Mouse (Mus musculus): Measurements from ENCODE around the gene Dclk3. TPM values are rescaled to one million over a fixed set of nuclear protein-coding genes. Genes with fewer than 3 reads are reported as not detected.

Dclk3 gene
- polyA plus RNA-seq, 1 experiment: 0.27 TPM

DNA sequence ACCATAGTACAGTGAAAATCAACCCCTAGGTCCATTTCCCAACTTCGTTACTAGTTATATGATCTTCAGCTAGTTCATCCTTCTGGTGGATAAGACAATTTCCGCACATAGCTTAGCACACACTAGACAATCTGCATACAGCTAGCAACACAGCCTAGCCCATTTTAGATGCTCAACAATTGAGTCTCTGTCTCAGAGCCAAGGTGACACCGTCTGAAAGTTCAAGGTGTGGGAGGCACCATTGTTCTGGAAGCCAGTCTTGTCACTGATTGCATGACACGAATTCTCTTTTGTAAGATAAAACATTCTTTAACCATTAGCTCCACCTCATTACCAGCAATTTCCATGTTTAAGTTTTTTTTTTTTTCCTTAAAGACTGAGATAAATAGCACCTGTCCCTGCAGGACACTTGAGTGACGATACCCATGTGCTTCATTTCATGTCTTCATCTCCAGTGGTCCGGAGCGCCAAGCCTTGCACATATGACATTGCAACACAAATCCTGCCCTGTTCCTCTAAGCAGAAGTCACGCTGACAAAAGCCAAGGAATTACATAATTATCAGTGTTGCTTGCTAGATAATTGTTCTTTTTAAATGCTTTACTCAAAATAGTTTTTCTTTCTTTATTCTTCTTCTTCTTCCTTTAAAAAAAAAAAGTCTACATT lies 10.1 kb upstream of the Dclk3 start:
- Histone ChIP-seq H3K27me3 (ENCODE audit: control insufficient read depth, insufficient read depth, low read length, poor library complexity, severe bottlenecking) (no peaks in the 10 kb centered on the region), H3K27ac (ENCODE audit: insufficient read depth, low read length) (no peak overlapping the region), H3K9me3 (replicated peaks; ENCODE audit: control insufficient read depth, insufficient read depth, low read length, poor library complexity, severe bottlenecking) (no peaks in the 10 kb centered on the region), H3K4me3 (ENCODE audit: low read depth, low read length) (no peak overlapping the region), H3K36me3 (ENCODE audit: control insufficient read depth, insufficient read depth, low read length, poor library complexity, severe bottlenecking) (no peaks in the 10 kb centered on the region), H3K4me1 (ENCODE audit: control insufficient read depth, insufficient read depth, low read length) (no peaks in the 10 kb centered on the region), H3K9ac (ENCODE audit: low read depth, poor library complexity, severe bottlenecking) (no peak overlapping the region)
- no peak for TF ChIP-seq CTCF (IDR thresholded peaks at IDR 0.05; ENCODE audit: low read depth, low read length)

- no peaks in the 10 kb centered on the region for H3K27me3 ChIP-seq (ENCODE audit: control insufficient read depth, insufficient read depth, low read length, poor library complexity, severe bottlenecking)
- TF ChIP-seq EP300 (IDR thresholded peaks at IDR 0.05; ENCODE audit: insufficient read depth, low read depth, low read length) (no peak), CTCF (IDR thresholded peaks at IDR 0.05; ENCODE audit: low read depth, low read length) (no peak), POLR2A (IDR thresholded peaks at IDR 0.05; ENCODE audit: insufficient read depth, low read length) (no peak)
- H3K36me3 ChIP-seq (ENCODE audit: control insufficient read depth, insufficient read depth, low read length, poor library complexity, severe bottlenecking): no peaks in the 10 kb centered on the region
- no peaks in the 10 kb centered on the region for H3K4me1 ChIP-seq (ENCODE audit: control insufficient read depth, insufficient read depth, low read length)
- no peak overlapping the region for H3K9ac ChIP-seq (ENCODE audit: low read depth, poor library complexity, severe bottlenecking)
- no peaks in the 10 kb centered on the region for H3K9me3 ChIP-seq (replicated peaks; ENCODE audit: control insufficient read depth, insufficient read depth, low read length, poor library complexity, severe bottlenecking)
- no peak overlapping the region for H3K4me3 ChIP-seq (ENCODE audit: low read depth, low read length)
- H3K27ac ChIP-seq (ENCODE audit: insufficient read depth, low read length): no peak overlapping the region
Observed at GRCm38 (mm10) chr9:111429363-111429750, 9.5 kb upstream of the Dclk3 start.

GRCm38 (mm10) chr9:111435429-111435828 lies 3.5 kb upstream of the Dclk3 start:
- H3K4me1 ChIP-seq (ENCODE audit: control insufficient read depth, insufficient read depth, low read length): no peaks in the 10 kb centered on the region
- H3K9ac ChIP-seq (ENCODE audit: low read depth, poor library complexity, severe bottlenecking): no peak overlapping the region

GRCm38 (mm10) chr9:111439836-111440201 lies 938 bp downstream of the Dclk3 start:
- Histone ChIP-seq H3K4me1 (ENCODE audit: control insufficient read depth, insufficient read depth, low read length) (no peaks in the 10 kb centered on the region), H3K27me3 (ENCODE audit: control insufficient read depth, insufficient read depth, low read length, poor library complexity, severe bottlenecking) (peaks cover 7% of the 10 kb centered on the region; the same call in 1 of the 2 replicates), H3K4me3 (ENCODE audit: low read depth, low read length) (no peak overlapping the region), H3K9me3 (replicated peaks; ENCODE audit: control insufficient read depth, insufficient read depth, low read length, poor library complexity, severe bottlenecking) (no peaks in the 10 kb centered on the region), H3K36me3 (ENCODE audit: control insufficient read depth, insufficient read depth, low read length, poor library complexity, severe bottlenecking) (no peaks in the 10 kb centered on the region), H3K27ac (ENCODE audit: insufficient read depth, low read length) (no peak overlapping the region), H3K9ac (ENCODE audit: low read depth, poor library complexity, severe bottlenecking) (no peak overlapping the region)
- TF ChIP-seq CTCF (IDR thresholded peaks at IDR 0.05; ENCODE audit: low read depth, low read length) (no peak), EP300 (IDR thresholded peaks at IDR 0.05; ENCODE audit: insufficient read depth, low read depth, low read length) (no peak), POLR2A (IDR thresholded peaks at IDR 0.05; ENCODE audit: insufficient read depth, low read length) (no peak)

More at GRCm38 (mm10) chr9:111435429-111435828, 3.5 kb upstream of the Dclk3 start:
- Histone ChIP-seq H3K27me3 (ENCODE audit: control insufficient read depth, insufficient read depth, low read length, poor library complexity, severe bottlenecking) (peaks cover 5% of the 10 kb centered on the region; the same call in 1 of the 2 replicates), H3K36me3 (ENCODE audit: control insufficient read depth, insufficient read depth, low read length, poor library complexity, severe bottlenecking) (no peaks in the 10 kb centered on the region), H3K27ac (ENCODE audit: insufficient read depth, low read length) (no peak overlapping the region), H3K4me3 (ENCODE audit: low read depth, low read length) (no peak overlapping the region), H3K9me3 (replicated peaks; ENCODE audit: control insufficient read depth, insufficient read depth, low read length, poor library complexity, severe bottlenecking) (no peaks in the 10 kb centered on the region)
- TF ChIP-seq EP300 (IDR thresholded peaks at IDR 0.05; ENCODE audit: insufficient read depth, low read depth, low read length) (no peak), CTCF (IDR thresholded peaks at IDR 0.05; ENCODE audit: low read depth, low read length) (no peak), POLR2A (IDR thresholded peaks at IDR 0.05; ENCODE audit: insufficient read depth, low read length) (no peak)

GRCm38 (mm10) chr9:111440446-111440845 lies 1.6 kb downstream of the Dclk3 start:
- TF ChIP-seq EP300 (IDR thresholded peaks at IDR 0.05; ENCODE audit: insufficient read depth, low read depth, low read length): no peak
- no peak for TF ChIP-seq POLR2A (IDR thresholded peaks at IDR 0.05; ENCODE audit: insufficient read depth, low read length)
- no peak for TF ChIP-seq CTCF (IDR thresholded peaks at IDR 0.05; ENCODE audit: low read depth, low read length)
- Histone ChIP-seq H3K27ac (ENCODE audit: insufficient read depth, low read length) (no peak overlapping the region), H3K4me3 (ENCODE audit: low read depth, low read length) (no peak overlapping the region), H3K4me1 (ENCODE audit: control insufficient read depth, insufficient read depth, low read length) (no peaks in the 10 kb centered on the region), H3K9ac (ENCODE audit: low read depth, poor library complexity, severe bottlenecking) (no peak overlapping the region), H3K27me3 (ENCODE audit: control insufficient read depth, insufficient read depth, low read length, poor library complexity, severe bottlenecking) (peaks cover 7% of the 10 kb centered on the region; the same call in 1 of the 2 replicates), H3K9me3 (replicated peaks; ENCODE audit: control insufficient read depth, insufficient read depth, low read length, poor library complexity, severe bottlenecking) (no peaks in the 10 kb centered on the region), H3K36me3 (ENCODE audit: control insufficient read depth, insufficient read depth, low read length, poor library complexity, severe bottlenecking) (no peaks in the 10 kb centered on the region)

DNA sequence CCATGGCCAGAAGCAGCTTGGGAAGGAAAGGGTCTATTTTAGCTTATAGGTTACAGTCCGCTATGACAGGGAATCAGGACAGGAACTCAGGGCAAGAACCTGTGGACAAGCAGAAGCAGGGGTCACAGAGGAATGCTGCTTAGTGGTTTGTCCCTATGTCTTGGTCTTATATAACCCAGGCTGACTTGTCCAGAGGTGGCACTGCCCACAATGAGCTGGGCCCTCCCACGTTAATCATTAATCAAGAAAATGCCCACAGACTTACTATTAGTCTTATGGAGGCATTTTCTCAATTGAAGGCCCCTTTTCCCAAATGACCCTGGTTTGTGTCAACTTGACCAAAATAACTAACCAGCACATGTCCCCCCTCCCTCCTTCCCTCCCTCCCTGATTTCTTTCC lies 2.3 kb downstream of the Dclk3 start:
- peaks cover 7% of the 10 kb centered on the region; the same call in 1 of the 2 replicates for H3K27me3 ChIP-seq (ENCODE audit: control insufficient read depth, insufficient read depth, low read length, poor library complexity, severe bottlenecking)
- H3K9ac ChIP-seq (ENCODE audit: low read depth, poor library complexity, severe bottlenecking): no peak overlapping the region
- no peaks in the 10 kb centered on the region for H3K36me3 ChIP-seq (ENCODE audit: control insufficient read depth, insufficient read depth, low read length, poor library complexity, severe bottlenecking)
- H3K4me1 ChIP-seq (ENCODE audit: control insufficient read depth, insufficient read depth, low read length): no peaks in the 10 kb centered on the region
- no peak overlapping the region for H3K27ac ChIP-seq (ENCODE audit: insufficient read depth, low read length)
- H3K9me3 ChIP-seq (replicated peaks; ENCODE audit: control insufficient read depth, insufficient read depth, low read length, poor library complexity, severe bottlenecking): no peaks in the 10 kb centered on the region
- no peak overlapping the region for H3K4me3 ChIP-seq (ENCODE audit: low read depth, low read length)
- TF ChIP-seq POLR2A (IDR thresholded peaks at IDR 0.05; ENCODE audit: insufficient read depth, low read length): no peak
- TF ChIP-seq EP300 (IDR thresholded peaks at IDR 0.05; ENCODE audit: insufficient read depth, low read depth, low read length): no peak
- no peak for TF ChIP-seq CTCF (IDR thresholded peaks at IDR 0.05; ENCODE audit: low read depth, low read length)

Measured in ES-Bruce4 (cell line).